Mouse (Mus musculus): ENCODE results near the gene Rreb1.

DNA sequence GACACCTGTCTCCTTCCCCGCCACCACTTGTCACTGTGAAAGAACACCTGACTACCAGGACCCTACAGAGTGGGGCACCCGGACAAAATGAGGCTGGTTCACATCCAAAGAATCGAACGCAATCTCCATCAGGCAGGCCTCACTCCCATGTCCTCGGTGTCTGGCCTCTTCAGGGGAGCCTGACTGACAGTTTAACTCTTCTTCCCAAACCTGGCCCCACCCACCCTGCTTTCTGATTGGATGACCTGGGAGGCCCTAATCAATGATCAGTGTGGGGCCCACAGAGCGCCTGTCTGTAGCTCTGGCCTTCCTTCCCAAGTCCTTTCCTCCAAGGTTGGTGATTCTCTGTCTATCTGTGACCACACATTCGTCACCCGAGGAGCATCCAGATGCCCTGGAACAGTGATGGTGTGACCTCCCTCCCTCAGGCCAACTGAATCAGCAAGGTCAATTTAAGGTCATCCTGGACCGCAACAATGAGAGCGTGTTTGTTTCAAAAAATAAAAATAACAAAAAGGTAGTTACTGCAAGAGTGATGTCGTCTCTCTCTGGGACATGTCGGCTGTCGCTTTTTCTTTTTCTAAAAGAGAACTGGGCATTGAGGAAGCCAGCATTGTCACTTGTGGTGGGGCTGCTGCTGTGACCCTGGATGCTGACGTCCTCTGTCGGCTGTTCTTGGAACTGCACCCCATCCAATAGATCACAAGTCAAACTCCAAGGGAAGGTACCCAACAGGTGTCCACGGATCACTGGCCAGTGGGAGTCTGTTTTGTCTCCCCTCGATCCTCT is 187.1 kb downstream of the Rreb1 start:
- TF ChIP-seq CTCF (IDR thresholded peaks at IDR 0.05; ENCODE audit: low read depth): peak; percentile 79
- no peak for TF ChIP-seq EP300 (IDR thresholded peaks at IDR 0.05; ENCODE audit: low read depth)

Data from liver, postnatal 0 days (tissue).